Mouse (Mus musculus): ENCODE data around the gene Sf3a1.
A peak's percentile ranks its signal among the peaks of the same experiment; 100 is the strongest.
"Not testable (repeated sequence)": the region's sequence is repeated elsewhere in the genome, so short reads cannot be mapped to it uniquely, and the experiment has no call there.

Gene Sf3a1

GRCm38 (mm10) chr11:4184251-4184952 is 24.3 kb downstream of the Sf3a1 start:
- peak; percentile 50 for DNase-seq (ENCODE audit: low read depth, low spot score)

DNA sequence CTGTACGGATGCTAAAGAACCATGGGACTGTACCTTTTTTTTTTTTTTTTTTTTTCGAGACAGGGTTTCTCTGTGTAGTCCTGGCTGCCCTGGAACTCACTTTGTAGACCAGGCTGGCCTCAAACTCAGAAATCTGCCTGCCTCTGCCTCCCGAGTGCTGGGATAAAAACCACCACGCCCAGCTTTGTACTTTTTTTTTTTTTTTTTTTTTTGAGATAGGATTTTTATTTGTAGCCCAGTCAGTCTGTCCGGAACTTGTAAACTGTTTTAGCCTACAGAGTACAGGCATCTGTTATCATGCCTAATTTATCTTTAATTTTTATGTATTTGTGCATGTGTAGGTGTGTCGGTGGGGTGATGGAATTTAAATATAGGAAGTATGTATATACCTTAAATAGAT is 25.3 kb downstream of the Sf3a1 start:
- DNase-seq (ENCODE audit: low read depth, low spot score) = not testable (repeated sequence)

DNA sequence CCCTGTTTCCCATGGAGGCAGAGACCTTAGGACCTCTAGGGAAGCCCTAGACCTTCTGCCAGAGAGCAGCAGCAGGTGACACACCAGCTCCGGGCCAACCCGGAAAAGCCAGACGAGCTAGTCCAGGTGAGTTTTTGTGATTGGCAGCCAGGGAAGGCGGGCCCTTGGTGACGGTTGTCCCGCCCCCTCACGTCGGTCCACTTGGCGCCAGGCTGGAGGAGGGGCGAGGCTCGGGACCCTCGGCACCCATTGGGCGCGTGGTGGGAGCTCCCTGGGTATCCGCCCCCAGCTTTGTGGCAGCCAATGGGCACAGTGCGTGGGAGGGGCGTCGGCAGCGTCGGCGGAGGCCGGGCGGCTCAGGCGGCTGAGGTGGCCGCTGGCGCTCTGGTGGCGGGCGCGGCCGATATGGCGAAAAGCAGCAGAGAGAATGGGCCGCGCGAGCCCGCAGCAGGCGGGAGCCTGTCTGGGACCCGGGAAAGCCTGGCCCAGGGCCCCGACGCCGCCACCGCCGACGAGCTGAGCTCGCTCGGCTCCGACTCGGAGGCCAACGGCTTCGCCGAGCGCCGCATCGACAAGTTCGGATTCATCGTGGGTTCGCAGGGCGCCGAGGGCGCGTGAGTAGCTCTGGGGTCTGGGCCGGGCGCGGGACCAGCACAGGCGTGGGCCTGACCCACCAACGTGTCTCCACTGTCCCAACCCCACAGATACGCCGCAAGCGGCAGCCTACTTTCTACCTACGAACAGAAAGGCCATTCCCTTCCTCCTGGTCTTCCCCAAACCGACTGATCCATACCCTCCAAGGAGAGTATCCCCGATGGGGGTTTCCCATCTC is 26.6 kb downstream of the Sf3a1 start, which contains the start of gene Tbc1d10a:
Gene Tbc1d10a, plus strand, starts transcription at position 304 of the 832 bp plus-strand sequence.
- DNase-seq (ENCODE audit: low read depth, low spot score) = peak; percentile 99

GRCm38 (mm10) chr11:4187318-4187700 is 27.2 kb downstream of the Sf3a1 start:
- no peak for DNase-seq (ENCODE audit: low read depth, low spot score)

DNA sequence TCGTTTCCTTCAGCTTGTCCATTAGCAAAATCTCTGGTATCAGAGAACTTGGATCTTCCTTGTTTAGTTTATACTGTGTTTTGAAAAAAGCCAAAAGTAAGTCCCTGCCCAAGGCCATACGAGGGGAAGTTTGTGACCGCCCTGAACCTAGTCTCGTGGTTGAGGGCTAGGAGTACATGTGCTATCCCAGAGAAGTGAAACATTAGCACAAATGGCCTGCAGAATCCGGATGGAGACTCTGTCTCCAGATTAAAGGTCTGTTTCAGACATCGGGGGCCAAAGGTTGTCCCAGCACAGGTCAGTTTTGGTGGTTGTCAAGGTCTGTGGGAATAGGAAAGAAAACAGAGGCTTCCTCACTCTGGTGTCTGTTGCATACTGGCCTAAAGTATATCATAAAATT is 29.0 kb downstream of the Sf3a1 start:
- DNase-seq (ENCODE audit: low read depth, low spot score) = no peak

- peak; percentile 74 for DNase-seq (ENCODE audit: low read depth, low spot score)
Observed at GRCm38 (mm10) chr11:4190677-4191076, 30.5 kb downstream of the Sf3a1 start.

- DNase-seq (ENCODE audit: low read depth, low spot score) = no peak
Observed at GRCm38 (mm10) chr11:4192757-4193156, 32.6 kb downstream of the Sf3a1 start.

DNA sequence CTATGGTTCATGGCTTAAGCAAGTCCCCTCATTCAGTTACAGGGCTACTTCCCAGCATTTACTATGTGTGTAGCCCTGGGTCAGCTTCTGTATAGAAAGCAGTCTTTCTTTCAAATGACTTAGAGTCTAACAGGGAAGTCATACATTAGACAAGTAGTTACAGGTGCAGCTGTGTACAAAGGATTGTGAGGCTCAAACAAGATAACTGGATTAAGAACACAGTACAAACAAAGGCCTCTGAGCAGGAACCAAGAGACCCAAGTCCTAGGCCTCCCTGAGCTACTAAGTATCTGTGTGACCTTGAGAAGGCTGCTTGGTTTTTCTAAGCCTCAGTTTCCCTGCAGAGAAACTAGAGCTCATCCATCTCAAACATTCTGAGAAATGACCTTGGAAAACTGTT is 33.3 kb downstream of the Sf3a1 start:
- no peak for DNase-seq (ENCODE audit: low read depth, low spot score)

DNA sequence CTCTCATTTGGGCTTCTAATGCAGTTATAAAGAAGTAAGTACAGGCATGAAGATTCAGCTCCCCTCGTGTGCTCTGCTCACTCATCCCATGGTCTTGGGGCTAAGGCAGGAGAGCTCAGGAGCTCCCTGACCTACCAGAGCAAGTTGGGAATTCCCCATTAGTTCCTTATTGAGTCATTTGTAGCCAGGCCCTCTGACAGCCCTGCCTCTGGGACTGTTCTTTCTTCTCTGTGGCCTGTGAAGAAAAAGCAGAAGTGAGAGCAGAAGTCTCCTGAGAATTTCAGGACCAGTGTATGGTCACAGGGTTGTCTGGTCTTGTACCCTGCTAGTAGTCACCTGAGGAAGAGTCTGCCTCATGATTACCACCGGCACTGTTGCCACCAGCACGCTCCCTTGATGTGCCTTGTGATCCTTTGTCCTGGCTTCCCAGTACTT is 35.5 kb downstream of the Sf3a1 start:
- peak; percentile 45 for DNase-seq (ENCODE audit: low read depth, low spot score)

DNA sequence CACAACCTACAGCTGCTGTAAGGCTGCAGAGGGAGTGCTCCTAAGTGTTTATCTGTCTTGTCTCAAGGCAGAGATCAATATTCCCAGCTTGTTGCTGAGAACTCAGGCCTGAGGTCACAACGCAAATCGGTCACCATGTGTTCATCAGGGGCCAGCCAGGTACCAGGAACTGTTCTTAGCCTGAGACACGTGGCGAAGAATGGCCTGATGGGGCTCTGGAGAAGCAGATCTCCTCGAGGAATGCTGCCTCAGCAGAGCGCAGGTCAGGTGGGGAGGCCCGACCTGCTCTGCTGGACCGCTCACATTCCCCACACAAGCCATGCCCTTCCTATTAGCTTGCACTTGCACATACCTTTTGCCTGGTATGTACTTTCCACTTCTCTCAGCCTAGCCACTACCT is 36.5 kb downstream of the Sf3a1 start:
- no peak for DNase-seq (ENCODE audit: low read depth, low spot score)

DNA sequence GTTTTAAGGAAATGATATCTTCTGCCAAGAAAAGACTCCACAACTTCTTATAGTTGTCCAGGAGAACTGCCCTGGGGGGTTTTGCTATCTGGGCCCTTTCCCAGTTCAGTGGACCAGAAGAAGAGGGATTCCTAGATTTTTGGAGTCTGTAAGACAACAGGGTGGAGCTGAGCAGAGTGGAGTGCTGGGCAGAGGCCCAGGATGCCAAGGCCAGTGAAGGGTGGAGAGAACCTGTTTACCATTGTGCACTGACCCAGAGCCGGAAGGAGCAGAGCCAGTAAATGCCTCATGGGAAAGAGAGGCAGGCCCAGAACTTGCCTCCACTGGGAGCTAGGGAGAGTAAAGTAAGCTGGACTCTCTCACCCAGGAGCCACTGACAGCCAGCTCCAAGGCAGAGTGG is 37.5 kb downstream of the Sf3a1 start:
- DNase-seq (ENCODE audit: low read depth, low spot score) = no peak

GRCm38 (mm10) chr11:4201981-4202700 is 42.0 kb downstream of the Sf3a1 start:
- DNase-seq (ENCODE audit: low read depth, low spot score) = no peak

GRCm38 (mm10) chr11:4202995-4203704 is 43.0 kb downstream of the Sf3a1 start:
- DNase-seq (ENCODE audit: low read depth, low spot score) = no peak

DNA sequence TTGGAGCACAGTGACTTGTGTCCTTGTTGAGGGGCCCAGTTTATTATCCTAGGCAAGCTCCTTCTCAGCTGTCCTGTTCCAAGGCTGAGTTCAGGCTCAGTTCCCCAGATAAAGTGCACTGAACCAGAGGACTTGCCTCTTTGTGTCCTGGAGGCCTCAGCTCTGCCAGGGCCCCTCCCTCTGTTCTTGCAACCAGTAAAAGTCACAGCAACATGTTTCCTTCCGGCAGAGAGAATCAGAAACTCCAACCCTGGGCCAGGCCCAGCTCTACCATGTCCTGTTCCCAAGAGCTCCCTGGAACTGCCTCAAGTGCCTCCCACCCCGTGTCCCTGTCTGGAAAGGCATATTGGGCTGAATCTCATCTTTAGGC is 43.5 kb downstream of the Sf3a1 start:
- no peak for DNase-seq (ENCODE audit: low read depth, low spot score)

DNA sequence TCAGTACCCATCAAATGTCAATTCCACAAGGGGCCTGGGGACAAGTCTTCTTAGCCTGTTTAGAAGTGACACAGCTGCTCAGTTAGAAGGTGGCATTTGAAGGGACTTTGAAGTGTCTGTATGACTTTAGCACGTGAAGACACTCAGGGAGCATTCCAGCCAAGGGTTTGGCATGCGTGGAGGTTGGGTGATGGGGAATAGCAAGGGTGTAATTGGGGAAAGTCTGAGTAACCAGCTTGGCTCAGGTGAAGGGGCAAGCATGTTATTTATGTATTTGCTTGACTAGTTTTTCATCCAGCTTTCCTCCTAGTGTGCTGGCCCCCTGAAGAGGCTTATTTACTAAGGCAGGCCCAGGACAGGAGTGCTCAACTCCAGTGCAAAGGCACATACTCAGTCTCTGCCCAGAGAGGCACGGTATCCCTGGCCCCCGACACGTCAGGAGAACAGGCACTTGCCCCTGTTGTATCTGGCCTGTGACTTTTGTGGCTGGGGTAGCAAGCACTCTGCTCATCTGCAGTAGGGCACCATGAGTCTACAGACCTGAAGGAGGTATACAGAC is 45.0 kb downstream of the Sf3a1 start:
- DNase-seq (ENCODE audit: low read depth, low spot score) = no peak

DNA sequence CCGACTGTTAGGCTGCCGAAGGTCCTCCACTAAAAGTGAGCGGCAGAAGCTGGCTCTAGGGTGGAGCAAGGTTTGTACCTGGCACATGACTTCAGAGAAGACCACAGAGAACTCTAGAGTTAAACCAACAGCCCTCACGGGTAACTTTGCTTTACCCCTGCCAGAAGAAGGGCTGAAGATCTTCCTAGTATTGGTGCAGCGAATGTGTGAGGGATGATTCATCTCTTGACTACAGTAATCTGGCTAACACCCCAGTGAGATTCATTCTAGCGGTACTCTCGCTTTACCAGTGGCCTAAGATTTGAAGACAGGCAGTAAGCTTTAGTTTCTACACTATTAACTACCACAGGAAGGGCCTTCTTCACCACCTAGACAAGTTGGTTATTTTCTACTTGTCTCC is 45.8 kb downstream of the Sf3a1 start:
- peak; percentile 54 for DNase-seq (ENCODE audit: low read depth, low spot score)

GRCm38 (mm10) chr11:4206563-4206962 is 46.4 kb downstream of the Sf3a1 start:
- DNase-seq (ENCODE audit: low read depth, low spot score) = no peak

GRCm38 (mm10) chr11:4207655-4208054 is 47.5 kb downstream of the Sf3a1 start:
- DNase-seq (ENCODE audit: low read depth, low spot score) = no peak

DNA sequence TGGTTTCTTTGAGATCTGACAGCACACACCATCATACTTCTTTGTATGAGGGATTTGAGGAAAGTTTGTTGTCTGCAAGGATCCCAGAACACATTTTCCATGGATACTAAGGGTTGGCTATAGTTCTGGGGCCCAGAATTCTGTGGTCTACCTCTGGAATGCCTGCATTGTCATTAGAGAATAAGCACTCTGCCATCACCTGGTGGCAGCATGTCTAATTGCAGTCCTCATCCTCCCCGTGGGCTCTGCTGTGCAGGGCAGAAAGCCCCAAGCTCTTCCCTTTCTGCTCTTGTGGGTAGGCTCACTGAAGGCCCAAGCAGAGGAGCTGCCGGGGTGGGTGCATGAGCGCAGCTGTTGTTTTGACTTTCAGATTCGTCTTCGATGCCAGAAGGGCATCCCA is 49.4 kb downstream of the Sf3a1 start:
- no peak for DNase-seq (ENCODE audit: low read depth, low spot score)

GRCm38 (mm10) chr11:4210786-4211185 is 50.6 kb downstream of the Sf3a1 start:
- no peak for DNase-seq (ENCODE audit: low read depth, low spot score)

DNA sequence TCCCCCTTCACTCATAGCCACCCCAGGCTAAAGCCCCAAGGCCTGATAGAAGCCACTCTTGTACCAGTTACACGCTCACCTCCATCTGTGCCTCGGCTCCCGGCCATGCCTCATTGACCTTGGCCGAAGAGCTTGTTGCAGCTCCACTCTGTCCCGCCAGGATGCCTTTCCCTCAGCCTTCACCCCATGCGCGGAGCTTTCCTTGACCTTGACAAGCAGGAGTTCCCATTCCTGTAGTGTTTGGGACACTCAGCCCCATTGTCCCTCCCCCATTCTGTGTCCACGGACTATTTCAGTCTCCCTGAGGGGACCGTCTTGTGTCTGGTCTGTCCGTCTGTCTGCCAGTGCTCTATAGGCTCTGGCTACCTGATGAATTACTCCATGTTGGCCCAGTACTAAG is 53.0 kb downstream of the Sf3a1 start:
- DNase-seq (ENCODE audit: low read depth, low spot score) = no peak
